Mouse (Mus musculus) spleen, embryonic (tissue): ENCODE results near the gene Ceacam14.

Source experiments
- CTCF ChIA-PET: fragments of 350-600 bp; sonication (Branson Sonifier 250); formaldehyde crosslinking; loops from one replicate; lab custom pipeline; 2022; lab: Charles Lee

Ceacam14 gene

DNA sequence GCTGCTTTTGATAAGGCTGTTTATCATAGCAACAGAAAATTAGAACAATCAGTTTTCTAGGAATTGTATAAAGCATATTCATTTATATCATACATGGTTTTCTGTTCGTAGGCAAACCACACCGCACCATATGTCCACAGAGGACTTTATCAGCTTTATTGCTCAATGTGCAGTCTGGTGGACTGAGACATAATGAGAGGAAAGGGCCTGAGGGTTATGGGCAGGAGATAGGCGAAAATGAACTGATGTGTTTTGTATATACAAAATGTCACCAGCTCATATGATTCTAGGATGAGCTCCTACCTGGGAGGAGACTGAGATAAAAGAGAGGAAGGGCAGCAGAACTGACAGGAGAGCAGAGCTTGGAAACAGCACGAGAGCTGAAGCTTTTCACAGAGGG, at the start of gene Ceacam14:
Gene Ceacam14 (plus strand): TSS at position 301 of the 400 bp plus-strand sequence.
- CTCF ChIA-PET: no interaction called here
